Mouse (Mus musculus) hindbrain, embryonic 11.5 days (tissue): Measurements from ENCODE around the gene Rps10. TPM values are rescaled to one million over a fixed set of nuclear protein-coding genes. Genes with fewer than 3 reads are reported as not detected.

Experiments
- ATAC-seq: fragments of 200-750 bp; cut with Nextera tagmentation; 2 replicates; pipeline ENCODE4 v1.8.0; 2017; ENCODE audit warnings: mild to moderate bottlenecking, moderate TSS enrichment, moderate library complexity; ENCODE audit not compliant: low FRiP score
- DNase-seq: peaks from one replicate; pipeline ENCODE4 v3.0.0-alpha.2; 2015; ENCODE audit warnings: low spot score
- H3K27ac ChIP-seq: fragments of 300-500 bp; sonication (generic); 2 replicates; pipeline ENCODE4 v1.5.1; 2014; ENCODE audit warnings: mild to moderate bottlenecking, low read depth, low read length
- H3K27me3 ChIP-seq: fragments of 300-500 bp; sonication (generic); 2 replicates; pipeline ENCODE4 v1.6.1; 2014; ENCODE audit warnings: mild to moderate bottlenecking, low read length, moderate library complexity, mixed read lengths; ENCODE audit not compliant: control insufficient read depth, insufficient read depth
- H3K36me3 ChIP-seq: fragments of 300-500 bp; sonication (generic); 2 replicates; pipeline ENCODE4 v1.6.1; 2014; ENCODE audit warnings: mild to moderate bottlenecking, low read length, moderate library complexity, mixed read lengths; ENCODE audit not compliant: control insufficient read depth, insufficient read depth
- H3K4me1 ChIP-seq: fragments of 300-500 bp; sonication (generic); replicated peaks from 2 replicates; pipeline ENCODE4 v1.6.1; 2014; ENCODE audit warnings: low read length, mixed read lengths; ENCODE audit not compliant: control insufficient read depth, insufficient read depth
- H3K4me2 ChIP-seq: fragments of 300-500 bp; sonication (generic); replicated peaks from 2 replicates; pipeline ENCODE4 v1.6.1; 2014; ENCODE audit warnings: mild to moderate bottlenecking, low read depth, low read length
- H3K4me3 ChIP-seq: fragments of 300-500 bp; sonication (generic); 2 replicates; pipeline ENCODE4 v1.5.1; 2014; ENCODE audit warnings: low read depth, low read length
- H3K9ac ChIP-seq: fragments of 300-500 bp; sonication (generic); 2 replicates; pipeline ENCODE4 v1.6.1; 2014; ENCODE audit warnings: low read depth, low read length
- H3K9me3 ChIP-seq: fragments of 300-500 bp; sonication (generic); 2 replicates; pipeline ENCODE4 v1.6.1; 2016; ENCODE audit warnings: low read length; ENCODE audit not compliant: control insufficient read depth
- WGBS: fragments of 180-500 bp; shearing (Covaris S2); extraction: QIAGEN DNeasy Blood & Tissue Kit; methylation state at CpG from one replicate; pipeline ENCODE4 v1.1.7; 2014; 5-methylcytosine and 5-hydroxymethylcytosine counted together
- polyA plus RNA-seq: library from polyadenylated mRNA; unstranded; fragments of >200 nt; fragmentation: Nextera tagmentation; extraction: Ambion mirVana; gene quantifications from 2 replicates; pipeline ENCODE4 v1.2.1, GENCODE M21; 2014

Gene Rps10
- polyA plus RNA-seq, 1 experiment from 2014 or later = 827 TPM

- Histone ChIP-seq H3K9ac (peak within 1 kb of the TSS; percentile 99), H3K9me3 (no peaks in the 10 kb centered on the region), H3K4me2 (peak within 1 kb of the TSS; percentile 67), H3K36me3 (no peaks in the 10 kb centered on the region), H3K4me3 (peak within 1 kb of the TSS; percentile 99), H3K27ac (peak within 1 kb of the TSS; percentile 99), H3K27me3 (no peaks in the 10 kb centered on the region), H3K4me1 (peaks cover 9% of the 10 kb centered on the region)
- DNase-seq (peak; percentile 96), ATAC-seq (peak; percentile 89)
- 9% methylated on average over 84 of the region's 91 CpGs for WGBS
Observed at GRCm38 (mm10) chr17:27623360-27624326, 12.8 kb downstream of the Rps10 start, which contains the start of gene Nudt3. Gene Nudt3 (minus strand): TSS chr17:27623495.

- Histone ChIP-seq H3K4me2 (peak overlapping the region; percentile 67), H3K9me3 (no peaks in the 10 kb centered on the region), H3K27me3 (no peaks in the 10 kb centered on the region), H3K4me3 (peak overlapping the region; percentile 99), H3K4me1 (peaks cover 9% of the 10 kb centered on the region), H3K36me3 (no peaks in the 10 kb centered on the region), H3K9ac (peak overlapping the region; percentile 99), H3K27ac (peak overlapping the region; percentile 99)
- DNase-seq (peak; percentile 80), ATAC-seq (peak; percentile 43)
- 1% methylated on average over 51 of the region's 80 CpGs for WGBS
Observed at GRCm38 (mm10) chr17:27622611-27623359, 13.7 kb downstream of the Rps10 start.

- Histone ChIP-seq H3K4me3 (peak overlapping the region; percentile 99), H3K36me3 (0 out of 2 replicates have a peak, but pooled peaks cover 1% of the 10 kb centered on the region), H3K4me2 (peak overlapping the region; percentile 67), H3K27ac (peak overlapping the region; percentile 99), H3K4me1 (peaks cover 9% of the 10 kb centered on the region), H3K27me3 (no peaks in the 10 kb centered on the region), H3K9me3 (no peaks in the 10 kb centered on the region), H3K9ac (peak overlapping the region; percentile 99)
- 3% methylated on average over 23 of the region's 23 CpGs for WGBS
- DNase-seq (peak; percentile 66), ATAC-seq (peak; percentile 34; the same call in 1 of the 2 replicates)
Observed at GRCm38 (mm10) chr17:27621705-27622531, 14.6 kb downstream of the Rps10 start.

- Histone ChIP-seq H3K27ac (no peak overlapping the region), H3K4me2 (peak overlapping the region; percentile 67), H3K36me3 (0 out of 2 replicates have a peak, but pooled peaks cover 4% of the 10 kb centered on the region), H3K27me3 (no peaks in the 10 kb centered on the region), H3K4me3 (peak overlapping the region; percentile 99), H3K4me1 (peaks cover 9% of the 10 kb centered on the region), H3K9me3 (no peaks in the 10 kb centered on the region), H3K9ac (peak overlapping the region; percentile 38)
- no peak for DNase-seq
- no peak for ATAC-seq
- WGBS = 57% methylated on average over 8 of the region's 8 CpGs
Observed at GRCm38 (mm10) chr17:27621161-27621560, 15.3 kb downstream of the Rps10 start.

- Histone ChIP-seq H3K27ac (no peak overlapping the region), H3K4me2 (no peak overlapping the region), H3K4me1 (peaks cover 2% of the 10 kb centered on the region; the same call in 1 of the 2 replicates), H3K27me3 (no peaks in the 10 kb centered on the region), H3K36me3 (0 out of 2 replicates have a peak, but pooled peaks cover 4% of the 10 kb centered on the region), H3K4me3 (no peak overlapping the region), H3K9me3 (no peaks in the 10 kb centered on the region), H3K9ac (no peak overlapping the region)
- DNase-seq (no peak), ATAC-seq (no peak)
- 80% methylated on average over 7 of the region's 7 CpGs for WGBS
Observed at GRCm38 (mm10) chr17:27615388-27615787, 21.1 kb downstream of the Rps10 start.

- no peak for ATAC-seq
- H3K4me3 ChIP-seq = no peak overlapping the region
- H3K4me2 ChIP-seq = no peak overlapping the region
- no peak overlapping the region for H3K27ac ChIP-seq
- 0 out of 2 replicates have a peak, but pooled peaks cover 4% of the 10 kb centered on the region for H3K36me3 ChIP-seq
- no peaks in the 10 kb centered on the region for H3K9me3 ChIP-seq
- no peaks in the 10 kb centered on the region for H3K27me3 ChIP-seq
- WGBS = 86% methylated on average over 4 of the region's 4 CpGs
- no peak for DNase-seq
- H3K4me1 ChIP-seq = no peaks in the 10 kb centered on the region; the same call in 1 of the 2 replicates
- no peak overlapping the region for H3K9ac ChIP-seq
Observed at GRCm38 (mm10) chr17:27613016-27613415, 23.5 kb downstream of the Rps10 start.

GRCm38 (mm10) chr17:27611994-27612393, 24.5 kb downstream of the Rps10 start:
- no peak for DNase-seq
- 83% methylated on average over 5 of the region's 5 CpGs for WGBS
- Histone ChIP-seq H3K4me2 (no peak overlapping the region), H3K4me1 (no peaks in the 10 kb centered on the region; the same call in 1 of the 2 replicates), H3K9me3 (no peaks in the 10 kb centered on the region), H3K4me3 (no peak overlapping the region), H3K27ac (no peak overlapping the region), H3K36me3 (0 out of 2 replicates have a peak, but pooled peaks cover 4% of the 10 kb centered on the region), H3K9ac (no peak overlapping the region), H3K27me3 (no peaks in the 10 kb centered on the region)
- no peak for ATAC-seq

GRCm38 (mm10) chr17:27611519-27611884, 25.0 kb downstream of the Rps10 start:
- no peak for DNase-seq
- H3K4me1 ChIP-seq = no peaks in the 10 kb centered on the region; the same call in 1 of the 2 replicates
- H3K9ac ChIP-seq = no peak overlapping the region
- ATAC-seq = no peak
- no peak overlapping the region for H3K27ac ChIP-seq
- H3K4me2 ChIP-seq = no peak overlapping the region
- H3K27me3 ChIP-seq = no peaks in the 10 kb centered on the region
- H3K36me3 ChIP-seq = no peaks in the 10 kb centered on the region
- no peaks in the 10 kb centered on the region for H3K9me3 ChIP-seq
- no peak overlapping the region for H3K4me3 ChIP-seq
- 78% methylated on average over 3 of the region's 3 CpGs for WGBS
